Mouse (Mus musculus) midbrain, embryonic 11.5 days (tissue): ENCODE measurements around the gene Gm20604. TPM values are rescaled to one million over a fixed set of nuclear protein-coding genes. Genes with fewer than 3 reads are reported as not detected.

Source experiments
- ATAC-seq: fragments of 200-750 bp; cut with Nextera tagmentation; 2 replicates; pipeline ENCODE4 v1.8.0; 2017; ENCODE audit warnings: moderate TSS enrichment, moderate library complexity; ENCODE audit not compliant: low FRiP score
- DNase-seq: peaks from one replicate; pipeline ENCODE4 v3.0.0; 2015; ENCODE audit warnings: low spot score; ENCODE audit errors: missing footprints
- H3K27ac ChIP-seq: fragments of 300-500 bp; sonication (generic); 2 replicates; pipeline ENCODE4 v1.5.1; 2014; ENCODE audit warnings: low read depth, low read length
- H3K27me3 ChIP-seq: fragments of 300-500 bp; sonication (generic); 2 replicates; pipeline ENCODE4 v1.6.1; 2014; ENCODE audit warnings: mild to moderate bottlenecking, low read length, moderate library complexity, mixed read lengths; ENCODE audit not compliant: control insufficient read depth, insufficient read depth
- H3K36me3 ChIP-seq: fragments of 300-500 bp; sonication (generic); 2 replicates; pipeline ENCODE4 v1.6.1; 2014; ENCODE audit warnings: mild to moderate bottlenecking, low read length, moderate library complexity, mixed read lengths; ENCODE audit not compliant: control insufficient read depth, insufficient read depth
- H3K4me1 ChIP-seq: fragments of 300-500 bp; sonication (generic); 2 replicates; pipeline ENCODE4 v1.6.1; 2014; ENCODE audit warnings: low read length; ENCODE audit not compliant: control insufficient read depth, insufficient read depth
- H3K4me2 ChIP-seq: fragments of 300-500 bp; sonication (generic); 2 replicates; pipeline ENCODE4 v1.6.1; 2014; ENCODE audit warnings: mild to moderate bottlenecking, moderate library complexity
- H3K4me3 ChIP-seq: fragments of 300-500 bp; sonication (generic); 2 replicates; pipeline ENCODE4 v1.5.1; 2014; ENCODE audit warnings: low read depth, low read length
- H3K9ac ChIP-seq: fragments of 300-500 bp; sonication (generic); 2 replicates; pipeline ENCODE4 v1.6.1; 2014; ENCODE audit warnings: low read length
- H3K9me3 ChIP-seq: fragments of 300-500 bp; sonication (generic); 2 replicates; pipeline ENCODE4 v1.6.1; 2016; ENCODE audit warnings: low read length; ENCODE audit not compliant: control insufficient read depth
- WGBS: fragments of 180-500 bp; shearing (Covaris S2); extraction: QIAGEN DNeasy Blood & Tissue Kit; methylation state at CpG from one replicate; pipeline ENCODE4 v1.1.7; 2014; 5-methylcytosine and 5-hydroxymethylcytosine counted together
- polyA plus RNA-seq: library from polyadenylated mRNA; unstranded; fragments of >200 nt; fragmentation: Nextera tagmentation; extraction: Ambion mirVana; gene quantifications from 2 replicates; pipeline ENCODE4 v1.2.1, GENCODE M21; 2014

Gm20604 gene
- polyA plus RNA-seq, 1 experiment from 2014 or later = 36.0 TPM

GRCm38 (mm10) chr12:102705216-102705871 is 53.1 kb downstream of the Gm20604 start:
- Histone ChIP-seq H3K27ac (peak overlapping the region; percentile 51), H3K4me3 (peak overlapping the region; percentile 78), H3K9me3 (no peaks in the 10 kb centered on the region), H3K9ac (peak overlapping the region; percentile 78), H3K36me3 (no peaks in the 10 kb centered on the region), H3K27me3 (no peaks in the 10 kb centered on the region; the same call in 1 of the 2 replicates), H3K4me2 (peak overlapping the region; percentile 94), H3K4me1 (peaks cover 33% of the 10 kb centered on the region)
- WGBS = 3% methylated on average over 30 of the region's 45 CpGs
- peak; percentile 99 for DNase-seq
- ATAC-seq = peak; percentile 89

- H3K9me3 ChIP-seq = no peaks in the 10 kb centered on the region
- H3K4me3 ChIP-seq = peak within 1 kb of the TSS; percentile 78
- peak; percentile 93 for DNase-seq
- ATAC-seq = peak; percentile 90
- H3K4me2 ChIP-seq = peak within 1 kb of the TSS; percentile 94
- under 1% methylated on average over 67 of the region's 105 CpGs for WGBS
- H3K4me1 ChIP-seq = peaks cover 33% of the 10 kb centered on the region
- H3K27me3 ChIP-seq = no peaks in the 10 kb centered on the region; the same call in 1 of the 2 replicates
- no peaks in the 10 kb centered on the region for H3K36me3 ChIP-seq
- peak within 1 kb of the TSS; percentile 51 for H3K27ac ChIP-seq
- H3K9ac ChIP-seq = peak within 1 kb of the TSS; percentile 78
These were observed 53.8 kb downstream of the Gm20604 start, which contains the start of gene Itpk1 for GRCm38 (mm10) chr12:102704457-102705198. Gene Itpk1, minus strand, starts transcription at chr12:102704930.

GRCm38 (mm10) chr12:102703921-102704408 is 54.5 kb downstream of the Gm20604 start:
- no peak overlapping the region for H3K27ac ChIP-seq
- no peaks in the 10 kb centered on the region for H3K36me3 ChIP-seq
- DNase-seq = no peak
- ATAC-seq = 0 out of 2 replicates have a peak, but pooled peaks have one; percentile 0
- 5% methylated on average over 17 of the region's 17 CpGs for WGBS
- H3K4me2 ChIP-seq = peak overlapping the region; percentile 94
- H3K27me3 ChIP-seq = no peaks in the 10 kb centered on the region; the same call in 1 of the 2 replicates
- no peaks in the 10 kb centered on the region for H3K9me3 ChIP-seq
- H3K9ac ChIP-seq = peak overlapping the region; percentile 78; the same call in 1 of the 2 replicates
- H3K4me1 ChIP-seq = peaks cover 36% of the 10 kb centered on the region
- peak overlapping the region; percentile 78 for H3K4me3 ChIP-seq

- WGBS = 29% methylated on average over 6 of the region's 6 CpGs
- Histone ChIP-seq H3K9me3 (no peaks in the 10 kb centered on the region), H3K27me3 (no peaks in the 10 kb centered on the region; the same call in 1 of the 2 replicates), H3K27ac (no peak overlapping the region), H3K4me3 (peak overlapping the region; percentile 78), H3K4me2 (peak overlapping the region; percentile 94), H3K4me1 (peaks cover 41% of the 10 kb centered on the region), H3K36me3 (no peaks in the 10 kb centered on the region), H3K9ac (0 out of 2 replicates have a peak overlapping the region, but pooled peaks have one; percentile 24)
- ATAC-seq (no peak), DNase-seq (peak; percentile 92)
These were observed 55.0 kb downstream of the Gm20604 start for GRCm38 (mm10) chr12:102703441-102703840.

GRCm38 (mm10) chr12:102703111-102703412 is 55.4 kb downstream of the Gm20604 start:
- WGBS = 2% methylated on average over 4 of the region's 4 CpGs
- H3K4me1 ChIP-seq = peaks cover 45% of the 10 kb centered on the region
- H3K9me3 ChIP-seq = no peaks in the 10 kb centered on the region
- H3K36me3 ChIP-seq = no peaks in the 10 kb centered on the region
- H3K27me3 ChIP-seq = no peaks in the 10 kb centered on the region; the same call in 1 of the 2 replicates
- H3K27ac ChIP-seq = no peak overlapping the region
- peak overlapping the region; percentile 24; the same call in 1 of the 2 replicates for H3K9ac ChIP-seq
- no peak for ATAC-seq
- H3K4me3 ChIP-seq = peak overlapping the region; percentile 78; the same call in 1 of the 2 replicates
- peak; percentile 86 for DNase-seq
- peak overlapping the region; percentile 94 for H3K4me2 ChIP-seq

GRCm38 (mm10) chr12:102702356-102703110 is 55.9 kb downstream of the Gm20604 start:
- peak; percentile 97 for DNase-seq
- peak overlapping the region; percentile 94 for H3K4me2 ChIP-seq
- 4% methylated on average over 15 of the region's 15 CpGs for WGBS
- no peaks in the 10 kb centered on the region; the same call in 1 of the 2 replicates for H3K27me3 ChIP-seq
- no peaks in the 10 kb centered on the region for H3K9me3 ChIP-seq
- H3K27ac ChIP-seq = peak overlapping the region; percentile 10; the same call in 1 of the 2 replicates
- 0 out of 2 replicates have a peak overlapping the region, but pooled peaks have one; percentile 1 for H3K4me3 ChIP-seq
- no peaks in the 10 kb centered on the region for H3K36me3 ChIP-seq
- H3K4me1 ChIP-seq = peaks cover 50% of the 10 kb centered on the region
- no peak for ATAC-seq
- H3K9ac ChIP-seq = peak overlapping the region; percentile 24; the same call in 1 of the 2 replicates

GRCm38 (mm10) chr12:102701691-102702207 is 56.7 kb downstream of the Gm20604 start:
- ATAC-seq = no peak

GRCm38 (mm10) chr12:102700453-102700852 is 58.0 kb downstream of the Gm20604 start:
- ATAC-seq = no peak
- 71% methylated on average over 12 of the region's 12 CpGs for WGBS
- no peaks in the 10 kb centered on the region for H3K36me3 ChIP-seq
- H3K4me3 ChIP-seq = no peak overlapping the region
- H3K27ac ChIP-seq = no peak overlapping the region
- no peak overlapping the region for H3K4me2 ChIP-seq
- H3K4me1 ChIP-seq = peaks cover 51% of the 10 kb centered on the region
- no peak overlapping the region for H3K9ac ChIP-seq
- no peaks in the 10 kb centered on the region; the same call in 1 of the 2 replicates for H3K27me3 ChIP-seq
- H3K9me3 ChIP-seq = no peaks in the 10 kb centered on the region
- DNase-seq = no peak

More at GRCm38 (mm10) chr12:102701691-102702207, 56.7 kb downstream of the Gm20604 start:
- WGBS = 89% methylated on average over 5 of the region's 5 CpGs
- Histone ChIP-seq H3K27ac (no peak overlapping the region), H3K27me3 (no peaks in the 10 kb centered on the region; the same call in 1 of the 2 replicates), H3K9ac (no peak overlapping the region), H3K4me2 (no peak overlapping the region), H3K4me1 (peaks cover 51% of the 10 kb centered on the region), H3K9me3 (no peaks in the 10 kb centered on the region), H3K4me3 (no peak overlapping the region), H3K36me3 (no peaks in the 10 kb centered on the region)
- no peak for DNase-seq
